Mouse (Mus musculus) neutrophil, adult 5-6 weeks (primary cell): ENCODE measurements around the gene Ypel3. TPM values are rescaled to one million over a fixed set of nuclear protein-coding genes. Genes with fewer than 3 reads are reported as not detected.
"Not testable (repeated sequence)": the region's sequence is repeated elsewhere in the genome, so short reads cannot be mapped to it uniquely, and the experiment has no call there.

Source experiments
- ATAC-seq: fragments of 151-379, 151-347 bp; 2 replicates; pipeline ENCODE4 v1.8.0; 2017; ENCODE audit warnings: mild to moderate bottlenecking, moderate TSS enrichment; ENCODE audit not compliant: insufficient number of reproducible peaks, poor library complexity, low FRiP score, severe bottlenecking; ENCODE audit errors: extremely low read depth
- total RNA-seq: library from RNA; stranded (forward); fragments of 200-1000 nt; gene quantifications from 2 replicates; pipeline ENCODE4 v1.2.3, GENCODE M21; 2017

The Ypel3 gene
- total RNA-seq, 1 experiment from 2014 or later = 379 TPM

GRCm38 (mm10) chr7:126762471-126763008 is 14.2 kb upstream of the Ypel3 start:
- no peak for ATAC-seq

GRCm38 (mm10) chr7:126765540-126765939 is 11.2 kb upstream of the Ypel3 start:
- ATAC-seq = no peak

GRCm38 (mm10) chr7:126766201-126766600 is 10.6 kb upstream of the Ypel3 start, which contains the start of gene Gdpd3:
Gdpd3 (plus strand) TSS chr7:126766334.
- ATAC-seq = no peak

GRCm38 (mm10) chr7:126767001-126767400 is 9.8 kb upstream of the Ypel3 start:
- ATAC-seq = no peak

- peak; percentile 73 for ATAC-seq
These were observed 6.0 kb upstream of the Ypel3 start for GRCm38 (mm10) chr7:126770784-126771183.

GRCm38 (mm10) chr7:126773351-126773750 is 3.4 kb upstream of the Ypel3 start:
- no peak for ATAC-seq

GRCm38 (mm10) chr7:126774463-126774862 is 2.3 kb upstream of the Ypel3 start:
- ATAC-seq = no peak

- ATAC-seq = no peak
These were observed 1.4 kb upstream of the Ypel3 start for GRCm38 (mm10) chr7:126775185-126775977.

GRCm38 (mm10) chr7:126775978-126776234 is 849 bp upstream of the Ypel3 start:
- ATAC-seq = no peak

GRCm38 (mm10) chr7:126777476-126777875 is 721 bp downstream of the Ypel3 start:
- no peak for ATAC-seq

GRCm38 (mm10) chr7:126778147-126778546 is 1.4 kb downstream of the Ypel3 start:
- no peak for ATAC-seq

GRCm38 (mm10) chr7:126779101-126779500 is 2.3 kb downstream of the Ypel3 start:
- ATAC-seq = not testable (repeated sequence)

- peak; percentile 35 for ATAC-seq
These were observed 3.5 kb downstream of the Ypel3 start for GRCm38 (mm10) chr7:126779983-126780970.

- ATAC-seq = no peak
These were observed 4.3 kb downstream of the Ypel3 start, which contains the start of gene Tbx6 for GRCm38 (mm10) chr7:126780971-126781635. Tbx6 (plus strand) TSS chr7:126781483.

- no peak for ATAC-seq
These were observed 5.1 kb downstream of the Ypel3 start for GRCm38 (mm10) chr7:126781661-126782370.

- no peak for ATAC-seq
These were observed 5.9 kb downstream of the Ypel3 start for GRCm38 (mm10) chr7:126782693-126783092.

GRCm38 (mm10) chr7:126784469-126784868 is 7.7 kb downstream of the Ypel3 start:
- no peak for ATAC-seq

GRCm38 (mm10) chr7:126785056-126785455 is 8.3 kb downstream of the Ypel3 start:
- no peak for ATAC-seq
